Mouse (Mus musculus) ovary, postnatal 14 days (tissue): ENCODE measurements around the gene Olfr806.

Source experiments
- DNase-seq: peaks from one replicate; pipeline ENCODE4 v3.0.0; 2022; ENCODE audit warnings: low spot score

The Olfr806 gene

DNA sequence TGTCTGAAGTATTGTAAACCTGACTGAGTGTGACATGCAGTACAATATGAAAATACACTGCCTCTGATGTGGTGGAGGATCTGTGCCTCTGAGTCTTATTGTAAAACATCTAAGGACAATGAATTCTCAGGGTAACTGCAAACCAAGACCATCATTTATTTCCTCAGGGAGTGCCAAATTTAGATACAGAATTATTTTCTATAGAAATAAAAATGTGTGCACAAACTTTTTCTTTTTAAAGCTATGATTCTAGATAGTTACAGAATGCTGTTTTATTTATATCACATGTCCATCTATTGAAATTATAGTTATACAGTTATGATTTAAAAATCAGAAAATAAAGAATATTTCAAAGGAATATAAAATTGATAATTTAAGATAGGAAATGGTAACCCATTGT lies at the start of gene Olfr806:
Gene Olfr806 (minus strand): TSS at position 101 of the 400 bp plus-strand sequence.
- no peak for DNase-seq

DNA sequence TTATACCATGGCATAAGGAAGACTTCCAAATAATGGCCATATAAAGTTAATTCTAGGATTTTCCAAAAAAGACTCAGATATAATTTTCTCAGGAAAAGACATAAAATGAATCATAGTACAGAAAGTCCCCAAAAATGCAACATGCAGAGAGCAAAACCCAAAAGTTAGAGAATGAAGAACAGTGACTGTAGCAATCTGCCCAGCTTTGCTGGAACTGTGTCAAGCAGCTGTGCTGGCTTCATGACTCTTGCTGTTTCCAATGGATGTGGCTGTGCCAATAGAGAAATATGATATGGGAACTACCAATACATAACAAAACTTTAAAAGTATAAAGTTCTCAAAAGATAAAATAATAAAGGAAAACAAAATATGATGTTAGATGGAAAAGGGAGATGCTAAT lies 36.4 kb upstream of the Olfr806 start:
- DNase-seq = no peak

DNA sequence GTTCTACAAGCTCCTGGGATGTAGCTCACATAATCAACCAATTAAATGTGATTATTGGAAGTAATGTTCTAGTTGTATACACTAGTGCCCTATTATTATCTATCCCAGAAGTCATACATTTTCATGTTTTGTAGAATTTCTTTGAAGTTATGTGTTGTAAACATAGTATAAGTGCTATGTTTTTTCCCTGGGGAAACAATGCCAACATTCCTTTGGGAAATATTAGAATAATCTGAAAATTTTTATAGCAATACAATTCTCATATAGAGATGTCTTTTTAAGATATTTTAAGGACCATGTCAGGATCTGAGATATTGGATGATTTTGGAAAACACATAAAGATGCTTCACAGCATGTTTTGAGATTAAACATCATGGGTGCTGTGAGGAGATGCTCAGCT lies 32.6 kb upstream of the Olfr806 start, which contains the start of gene Olfr809:
Gene Olfr809 (plus strand): TSS at position 301 of the 400 bp plus-strand sequence.
- DNase-seq = no peak

DNA sequence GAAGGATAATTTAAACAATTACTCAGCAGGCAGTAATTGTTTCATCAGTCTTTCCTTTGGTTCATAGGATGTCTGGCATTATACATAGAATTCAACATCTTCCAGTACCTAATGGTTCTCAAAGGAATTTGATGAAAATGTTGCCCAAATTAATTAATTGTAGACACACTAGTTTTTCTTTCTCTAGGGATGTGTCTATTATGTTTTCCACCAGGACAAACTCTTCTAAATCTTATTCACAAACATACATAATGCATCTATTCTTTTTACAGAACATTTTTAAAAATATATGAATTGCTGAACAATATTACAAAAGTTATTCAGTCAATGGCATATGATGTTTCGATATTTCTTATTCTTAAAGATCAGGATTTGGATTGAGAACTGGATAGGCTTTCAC lies 23.5 kb upstream of the Olfr806 start, which contains the start of gene Olfr808:
Gene Olfr808 (plus strand): TSS at position 301 of the 400 bp plus-strand sequence.
- no peak for DNase-seq

DNA sequence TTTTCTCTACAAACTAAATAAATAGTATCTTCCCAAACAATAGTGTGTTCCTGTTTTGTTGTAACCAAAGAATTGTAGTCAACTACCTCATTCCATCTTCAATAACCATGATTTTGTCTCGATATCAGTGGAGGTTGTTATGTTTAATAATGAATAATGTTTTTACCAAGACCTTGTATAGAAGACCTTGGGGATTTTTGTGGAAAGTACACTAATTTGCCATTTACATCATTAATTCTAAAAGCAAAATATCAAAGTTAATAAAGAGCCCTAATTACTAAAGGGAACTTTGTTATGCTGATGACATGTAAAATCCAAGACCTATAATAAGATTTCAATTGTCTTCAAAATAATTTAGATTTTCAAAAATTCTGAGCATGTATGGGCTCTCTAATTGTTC lies 16.0 kb upstream of the Olfr806 start, which contains the start of gene Olfr807:
Gene Olfr807 (minus strand): TSS at position 101 of the 400 bp plus-strand sequence.
- no peak for DNase-seq

DNA sequence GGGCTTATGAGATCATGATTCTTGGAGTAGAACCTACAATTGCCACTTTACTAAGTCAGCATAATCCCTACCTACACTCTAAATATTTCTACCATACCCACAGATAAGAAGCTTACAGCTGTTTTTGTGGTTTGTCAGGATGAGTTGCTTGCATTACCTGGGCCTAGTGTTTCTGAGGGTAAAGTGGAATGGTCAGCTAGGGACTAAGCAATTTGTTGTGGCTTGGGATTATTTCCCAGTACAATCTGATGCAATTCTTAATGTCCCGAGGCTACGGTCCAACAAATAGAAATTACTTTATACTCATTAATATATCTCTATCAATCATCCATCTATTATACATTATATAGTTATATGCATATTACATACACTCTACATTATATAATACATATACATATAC lies 12.4 kb downstream of the Olfr806 start, which contains the start of gene Olfr805:
Gene Olfr805 (minus strand): TSS at position 101 of the 400 bp plus-strand sequence.
- no peak for DNase-seq

DNA sequence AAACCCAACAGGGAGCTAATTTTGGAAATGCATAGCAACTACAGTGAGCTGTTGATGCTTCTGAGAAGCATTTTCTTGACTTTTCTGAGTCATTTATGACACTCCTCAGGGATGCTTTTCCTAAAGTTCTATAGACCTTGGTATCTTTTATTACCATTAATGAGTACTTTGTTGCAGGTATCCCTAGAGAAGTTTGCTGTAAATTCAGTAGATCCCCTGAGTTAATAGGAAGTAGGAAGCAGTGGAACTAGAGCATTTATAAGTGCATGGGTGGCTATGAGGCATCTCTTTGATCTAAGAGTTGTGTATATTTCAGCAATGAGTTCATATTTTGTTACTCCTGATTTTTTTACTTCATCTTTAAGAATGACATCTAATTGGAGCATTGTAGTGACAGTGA lies 38.8 kb downstream of the Olfr806 start, which contains the start of gene Olfr804:
Gene Olfr804 (plus strand): TSS at position 301 of the 400 bp plus-strand sequence.
- DNase-seq = no peak

DNA sequence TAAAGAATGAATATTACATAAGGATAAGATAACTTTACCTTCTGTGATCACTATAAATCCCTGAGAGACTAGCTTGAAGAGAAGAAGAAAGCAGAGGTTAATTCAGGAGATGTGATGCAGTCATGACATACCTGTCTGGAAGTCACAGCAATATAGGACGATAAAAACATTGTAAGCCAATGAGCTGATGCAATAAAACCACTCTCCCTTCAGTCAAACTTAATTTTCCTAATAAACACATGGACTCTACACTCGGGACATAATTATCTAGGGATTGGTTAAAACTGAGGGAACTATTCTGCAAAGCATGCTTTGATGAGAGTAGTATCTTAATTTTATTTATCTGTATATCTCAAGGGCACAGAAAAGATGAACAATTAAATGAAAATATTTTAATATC lies 47.5 kb downstream of the Olfr806 start, which contains the start of gene Olfr803:
Gene Olfr803 (minus strand): TSS at position 101 of the 400 bp plus-strand sequence.
- DNase-seq = no peak

DNA sequence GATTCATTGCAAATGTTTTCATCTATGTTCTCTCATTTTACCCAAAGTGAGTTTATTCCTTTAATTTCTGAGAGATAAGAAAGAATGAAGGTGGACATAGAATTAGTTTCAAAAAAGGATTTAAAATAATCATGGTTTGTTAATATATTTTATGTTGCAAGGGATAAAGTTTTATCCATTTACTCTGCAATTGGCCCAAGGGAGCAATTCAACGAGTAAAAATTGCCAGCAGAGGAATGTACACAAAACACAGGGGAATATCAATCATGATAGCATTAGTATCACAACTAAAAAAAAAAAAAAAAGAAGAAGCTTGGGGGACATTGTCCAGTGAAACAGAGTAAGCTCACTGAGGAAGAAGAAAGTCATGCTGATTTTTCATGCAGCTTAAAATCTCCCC lies 53.7 kb downstream of the Olfr806 start, which contains the start of gene Olfr802:
Gene Olfr802 (minus strand): TSS at position 101 of the 400 bp plus-strand sequence.
- no peak for DNase-seq
